Mouse (Mus musculus) cerebellum, adult 11 months (tissue): Measurements from ENCODE around the gene Tgm2.

Source experiments
- DNase-seq: peaks from one replicate; pipeline ENCODE4 v3.0.0; 2022

The Tgm2 gene

DNA sequence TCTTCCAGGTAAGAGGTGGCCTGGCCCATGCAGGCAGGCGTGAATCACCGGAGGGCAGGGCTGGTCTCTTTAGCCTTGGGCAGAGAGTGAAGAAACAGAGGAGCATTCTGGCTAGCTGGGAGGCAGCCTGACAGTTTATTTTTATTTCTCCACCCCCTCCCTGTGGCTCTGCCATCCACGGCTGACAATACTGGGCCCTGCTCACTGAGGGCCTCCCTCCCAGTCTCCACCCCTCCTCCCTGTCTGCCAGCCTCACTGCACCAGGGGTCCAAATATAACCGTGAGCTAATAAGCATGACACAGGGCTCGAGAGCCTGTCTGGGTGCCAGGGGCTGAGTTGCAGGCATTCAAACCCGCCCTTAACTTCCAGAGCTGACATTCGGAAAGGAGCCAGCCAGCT is 6.6 kb downstream of the Tgm2 start:
- DNase-seq, result no peak

DNA sequence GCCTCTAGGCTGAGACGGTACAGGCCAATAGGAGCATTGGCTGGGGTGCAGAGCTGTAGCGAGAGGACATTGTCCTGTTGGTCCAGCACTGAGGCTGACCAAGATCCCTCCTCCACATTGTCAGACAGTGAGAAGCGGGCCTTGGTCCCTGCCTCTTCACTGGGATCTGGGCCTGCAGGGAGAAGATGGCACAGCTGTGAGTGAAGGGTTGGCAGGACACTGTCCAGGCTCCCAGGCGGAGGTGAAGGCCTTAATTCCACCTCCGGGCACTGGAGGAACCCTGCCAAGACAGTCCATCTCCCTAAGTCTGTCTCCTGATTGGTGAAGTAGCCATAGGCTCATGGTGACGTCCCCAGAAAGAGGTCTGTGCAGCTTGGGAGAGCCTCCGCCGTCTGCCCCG is 7.5 kb downstream of the Tgm2 start:
- DNase-seq, result no peak

DNA sequence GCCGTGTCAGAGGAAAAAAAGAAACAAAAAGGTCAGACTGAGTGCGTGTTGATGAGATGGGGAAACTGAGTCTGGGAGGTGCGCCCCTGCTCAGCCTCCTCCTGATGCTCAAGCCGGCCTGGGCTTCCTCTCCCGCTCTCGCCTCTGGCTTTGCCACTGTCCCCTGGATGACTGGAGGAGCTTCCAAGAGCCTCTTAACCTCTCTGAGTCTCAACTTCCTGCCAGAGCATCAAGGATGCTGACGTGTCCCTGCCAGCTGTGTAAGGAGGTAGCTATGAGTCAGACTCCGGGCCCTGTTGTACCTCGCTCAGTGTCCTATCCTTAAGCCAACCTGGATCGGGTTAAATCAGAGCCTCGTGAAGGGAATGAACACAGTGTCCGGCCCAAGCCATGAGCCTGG is 8.5 kb downstream of the Tgm2 start:
- no peak for DNase-seq

DNA sequence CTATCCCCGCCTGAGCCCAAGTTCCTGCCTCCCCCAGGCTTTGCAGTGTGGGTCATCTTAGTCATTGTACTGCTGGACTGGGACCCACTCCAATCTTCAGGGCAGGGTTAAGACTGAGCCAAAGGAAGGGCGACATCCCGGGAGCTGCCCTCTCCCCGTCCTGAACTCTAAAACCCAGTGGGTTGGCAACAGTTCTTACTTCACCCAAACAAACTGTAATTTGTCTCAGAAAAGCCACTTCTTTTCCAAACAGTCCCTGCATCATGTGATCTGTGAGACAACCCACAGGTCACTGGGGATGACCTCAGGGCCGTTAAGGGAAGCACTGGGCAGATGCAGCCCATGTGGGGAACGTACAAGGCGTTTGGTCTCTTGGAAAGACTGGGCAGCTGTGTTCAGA is 10.0 kb downstream of the Tgm2 start:
- DNase-seq, result no peak

DNA sequence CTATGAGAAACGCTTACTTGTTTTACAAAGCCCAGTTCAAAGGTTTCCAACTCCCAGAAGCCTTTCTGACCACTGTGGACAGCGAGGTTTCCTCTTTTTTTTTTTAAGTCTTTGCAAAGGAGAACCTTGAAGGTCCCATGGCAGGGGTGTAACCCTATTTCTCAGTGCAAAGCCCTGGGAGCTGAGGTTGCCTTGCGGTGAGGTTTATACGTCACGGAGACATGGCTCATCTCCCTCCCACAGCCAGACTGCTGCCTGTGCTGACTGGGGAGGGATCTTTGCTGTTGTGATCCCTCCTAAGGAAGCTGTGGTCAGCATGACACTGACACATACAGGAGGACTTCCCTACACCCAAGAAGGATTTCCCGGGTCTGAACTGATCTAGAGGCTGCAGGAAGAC is 13.2 kb downstream of the Tgm2 start:
- DNase-seq, result no peak

DNA sequence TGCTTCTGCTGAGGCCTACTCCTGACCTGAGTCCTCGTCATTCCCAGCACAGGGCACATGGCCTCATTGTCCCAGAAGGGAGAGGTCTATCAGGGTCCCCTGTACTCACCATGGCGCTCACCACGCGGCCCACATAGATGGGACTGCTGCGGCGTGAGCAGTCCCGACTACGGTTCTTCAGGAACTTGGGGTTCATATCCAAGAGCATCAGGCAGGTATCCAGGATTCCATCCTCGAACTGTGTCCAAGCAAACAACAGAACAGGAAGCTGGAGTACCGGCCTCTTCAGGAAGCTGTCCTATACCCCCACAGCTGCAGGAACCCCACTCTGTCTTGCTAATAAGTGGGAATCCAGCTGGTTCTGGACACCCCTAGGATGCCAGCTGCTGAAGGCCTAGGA is 13.9 kb downstream of the Tgm2 start:
- no peak for DNase-seq

DNA sequence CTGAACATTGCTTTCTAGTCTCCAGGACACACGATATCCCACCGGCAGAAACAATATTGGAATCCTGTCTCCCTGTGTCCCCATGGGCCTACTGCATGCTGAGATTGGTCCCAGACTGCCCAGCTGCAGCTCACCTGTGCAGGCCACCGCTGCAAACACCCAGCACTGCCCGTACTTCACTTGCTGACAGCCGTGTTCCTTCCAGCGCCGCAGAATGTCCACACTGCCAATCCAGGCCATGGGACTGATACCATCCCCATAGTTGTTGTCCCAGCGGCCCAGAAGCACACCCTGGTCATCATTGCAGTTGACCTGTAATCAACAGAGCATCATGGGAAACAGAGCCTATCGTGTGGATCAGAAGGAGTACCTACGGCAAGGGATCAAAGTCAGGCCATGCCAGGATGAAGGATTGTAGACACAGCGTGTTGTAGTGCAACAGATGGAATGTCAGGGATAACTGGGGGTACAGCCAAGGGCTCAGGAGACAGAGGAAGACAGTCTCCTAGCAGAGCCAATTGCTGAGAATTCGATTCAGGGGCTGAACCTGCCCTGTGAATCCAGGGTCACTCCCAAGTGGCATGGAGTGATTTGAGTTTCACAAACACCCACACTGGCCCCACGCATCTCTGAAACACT is 14.9 kb downstream of the Tgm2 start:
- no peak for DNase-seq

DNA sequence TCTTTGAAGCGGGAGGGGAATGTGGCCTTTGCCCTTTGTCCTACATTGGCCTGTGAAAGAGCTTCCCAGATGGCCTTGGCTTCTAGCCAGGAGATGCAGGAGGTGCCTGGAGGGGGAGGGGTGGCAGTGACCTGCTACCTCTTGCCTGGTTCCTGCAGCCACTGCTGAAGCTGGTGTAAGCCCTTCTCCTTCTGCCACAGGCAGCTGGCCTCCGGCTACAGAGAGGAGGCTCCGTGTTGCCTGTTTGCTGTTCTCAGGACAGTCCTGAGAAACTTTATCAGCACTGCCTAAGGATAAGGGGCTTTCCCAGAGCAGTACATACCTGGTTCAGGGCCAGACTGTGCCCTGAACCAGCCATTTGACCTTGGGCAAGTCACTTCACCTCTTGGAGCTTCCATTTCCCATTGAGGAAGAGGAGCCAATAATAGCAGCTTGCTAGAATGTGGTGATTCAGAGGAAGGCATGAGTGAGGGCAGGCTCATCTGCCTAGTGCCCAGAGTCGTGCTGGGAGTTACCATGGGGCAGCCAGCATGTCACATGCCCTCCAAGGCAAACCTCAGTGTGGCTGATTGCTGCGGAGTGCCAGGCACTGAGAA is 15.7 kb downstream of the Tgm2 start:
- peak; percentile 49 for DNase-seq

DNA sequence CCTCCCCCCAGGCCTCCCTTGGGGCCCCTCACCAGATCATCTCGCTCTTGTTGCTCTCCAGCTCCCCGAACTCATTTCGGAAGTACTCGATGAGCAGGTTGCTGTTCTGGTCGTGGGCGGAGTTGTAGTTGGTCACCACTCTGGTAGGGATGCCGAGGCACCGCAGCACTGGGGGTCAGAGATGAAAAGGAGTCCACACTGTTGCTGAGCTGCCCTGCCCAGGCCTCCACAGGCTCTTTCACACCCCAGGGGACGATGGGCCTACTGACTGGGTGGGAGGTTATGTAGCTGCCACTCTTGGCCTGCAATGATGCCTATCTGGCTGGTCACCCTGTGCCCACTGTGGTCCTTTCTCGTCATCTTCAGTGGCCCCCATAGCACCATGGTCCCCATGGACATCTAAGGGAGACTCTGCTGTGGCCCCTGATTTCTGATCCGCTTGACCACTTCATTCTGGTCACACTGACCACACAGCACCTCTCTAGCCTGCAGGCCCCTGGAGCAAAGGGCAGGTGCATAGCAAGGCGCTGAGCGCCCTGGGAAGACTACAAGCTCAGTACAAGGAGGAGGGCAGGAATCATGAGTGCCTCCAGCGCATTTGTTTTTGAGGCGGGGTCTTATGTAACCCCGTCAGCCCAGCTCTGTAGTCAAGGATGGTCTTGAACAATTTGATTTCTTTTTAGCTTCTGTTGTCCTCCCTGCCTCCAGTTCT is 16.8 kb downstream of the Tgm2 start:
- no peak for DNase-seq

DNA sequence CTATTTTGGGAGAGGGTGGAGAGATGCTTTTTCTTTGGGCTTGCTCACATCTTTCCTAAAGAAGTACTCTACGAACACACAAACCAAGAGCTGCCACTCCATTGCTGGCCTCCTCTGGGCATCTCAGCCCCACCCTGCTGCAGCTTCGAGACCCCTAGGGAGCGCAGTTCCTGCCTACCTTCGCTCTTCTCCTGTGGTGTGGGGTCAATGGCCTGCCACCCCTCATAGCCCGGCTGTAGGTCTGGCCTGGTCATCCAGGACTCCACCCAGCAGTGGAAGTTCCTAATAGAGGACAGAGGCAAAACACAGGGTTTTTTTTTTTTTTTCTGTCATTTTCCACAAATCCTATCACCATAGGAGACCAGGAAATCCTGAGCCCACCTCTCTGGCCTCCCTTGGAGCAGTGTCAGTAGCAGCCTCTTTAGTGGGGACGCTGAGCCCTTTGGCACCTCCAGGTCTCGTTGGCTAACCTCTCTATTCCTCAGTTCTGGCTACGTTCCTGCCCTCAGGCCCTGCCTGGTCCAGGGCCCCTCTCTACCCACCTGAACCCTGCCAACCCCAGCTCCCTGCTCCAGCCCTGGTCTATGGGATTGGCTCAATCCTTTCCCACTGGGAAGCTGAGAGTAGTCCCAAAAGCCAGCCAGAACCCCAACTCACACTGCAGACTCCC is 17.6 kb downstream of the Tgm2 start:
- DNase-seq, result no peak

DNA sequence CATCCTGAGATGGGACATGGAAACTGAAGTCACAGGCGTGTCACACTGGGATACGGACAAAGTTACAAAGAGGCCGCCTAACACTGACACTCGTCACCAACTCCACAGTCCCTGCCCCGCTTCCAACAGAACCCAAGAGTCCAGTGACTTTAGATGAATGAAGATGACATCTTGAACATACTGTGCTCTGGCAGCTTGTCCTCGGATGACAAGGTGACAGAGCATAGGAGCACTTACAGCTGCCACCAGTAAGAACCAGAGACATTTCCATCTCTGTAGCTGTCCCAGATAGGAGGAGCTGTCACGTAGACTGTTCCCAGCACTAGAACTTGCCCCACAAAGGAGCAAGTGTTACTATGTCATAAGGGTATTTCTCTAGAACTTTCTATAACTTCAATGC is 18.4 kb downstream of the Tgm2 start:
- DNase-seq, result no peak

DNA sequence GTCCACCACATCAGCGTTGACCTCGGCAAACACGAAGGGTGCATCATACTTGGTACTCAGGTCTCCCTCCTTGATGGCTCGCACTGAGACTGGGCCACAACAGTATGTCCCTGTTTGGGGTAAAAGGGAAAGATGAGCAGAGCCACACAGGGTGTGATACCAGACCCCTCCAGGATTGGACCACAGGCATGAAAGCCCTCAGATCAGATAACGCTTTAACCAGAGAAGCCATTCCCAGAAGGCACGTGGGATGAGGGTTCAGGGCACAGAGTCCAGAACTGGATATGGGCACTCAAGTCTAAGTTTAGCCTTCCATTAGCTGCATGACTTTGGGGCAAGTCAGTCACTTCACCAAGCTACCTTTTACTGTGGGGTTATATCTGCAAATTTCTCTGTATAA is 19.0 kb downstream of the Tgm2 start:
- no peak for DNase-seq

DNA sequence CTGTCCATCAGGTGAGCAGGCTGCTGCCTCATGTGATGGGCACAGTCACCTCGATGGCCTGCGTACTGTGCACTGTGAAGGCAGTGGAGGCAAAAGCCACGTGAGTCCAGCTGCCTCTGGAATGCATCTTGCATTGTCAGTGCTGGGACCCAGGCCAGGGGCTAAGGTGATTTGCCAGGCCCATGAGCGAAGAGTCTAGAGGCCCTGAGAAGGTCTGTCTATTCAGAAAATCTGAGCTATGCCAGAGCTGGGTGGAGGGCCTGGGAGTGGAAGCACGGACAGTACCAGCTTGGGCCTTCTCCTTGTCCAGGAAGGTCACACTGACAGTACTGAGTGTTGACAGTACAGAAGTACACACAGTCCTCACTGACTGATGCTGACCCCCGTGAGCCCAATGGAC is 23.4 kb downstream of the Tgm2 start:
- DNase-seq, result no peak

DNA sequence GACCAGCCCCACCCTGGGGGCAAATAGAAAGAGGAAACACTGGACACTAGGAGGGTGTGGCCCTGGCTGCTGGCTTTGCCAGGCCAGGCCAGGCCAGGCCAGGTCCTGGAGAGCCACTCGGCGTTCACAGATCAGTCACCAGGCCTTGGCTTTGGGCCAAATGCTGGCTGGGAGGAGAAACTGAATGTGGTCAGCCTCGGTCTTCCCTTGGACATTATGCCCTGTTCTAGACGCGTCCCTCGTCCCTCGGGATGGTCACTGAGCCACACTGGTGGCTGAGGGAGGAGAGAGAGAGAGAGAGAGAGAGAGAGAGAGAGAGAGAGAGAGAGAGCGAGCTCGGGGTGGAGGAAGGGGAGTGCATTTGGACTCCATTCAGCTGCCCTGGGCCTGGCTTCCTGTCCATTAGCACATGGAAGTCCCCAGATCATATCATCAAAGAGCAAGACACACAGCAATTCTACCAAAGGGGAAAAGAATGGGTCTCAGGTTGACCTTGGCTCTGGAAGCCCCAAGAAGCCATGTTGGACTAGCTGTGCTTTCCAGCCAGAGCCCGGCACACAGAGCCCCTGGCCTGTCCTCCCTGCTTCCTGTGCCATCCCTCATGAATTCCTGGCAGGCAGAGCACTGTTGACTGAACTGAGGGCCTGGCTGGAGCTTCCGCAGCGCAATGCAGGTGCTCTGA is 24.4 kb downstream of the Tgm2 start:
- peak; percentile 41 for DNase-seq

DNA sequence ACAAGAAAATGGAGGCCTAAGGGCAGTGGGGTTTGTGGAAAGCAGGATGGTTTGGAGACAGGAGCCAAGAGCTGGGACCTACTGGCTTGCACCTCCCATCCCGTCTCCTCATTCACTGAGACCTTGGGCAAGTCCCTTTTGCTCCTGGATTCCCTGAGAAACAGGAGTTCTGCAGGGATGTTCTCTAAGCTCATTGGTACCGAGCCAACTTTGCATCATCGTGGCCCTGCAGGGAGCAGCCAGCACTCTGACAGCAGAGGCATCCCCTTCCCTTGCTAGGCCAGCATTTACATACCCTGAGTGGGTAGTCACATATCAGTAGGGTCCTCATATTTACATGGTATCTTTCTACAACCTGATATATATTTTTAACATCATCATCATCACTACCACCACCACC is 25.4 kb downstream of the Tgm2 start:
- DNase-seq, result no peak

DNA sequence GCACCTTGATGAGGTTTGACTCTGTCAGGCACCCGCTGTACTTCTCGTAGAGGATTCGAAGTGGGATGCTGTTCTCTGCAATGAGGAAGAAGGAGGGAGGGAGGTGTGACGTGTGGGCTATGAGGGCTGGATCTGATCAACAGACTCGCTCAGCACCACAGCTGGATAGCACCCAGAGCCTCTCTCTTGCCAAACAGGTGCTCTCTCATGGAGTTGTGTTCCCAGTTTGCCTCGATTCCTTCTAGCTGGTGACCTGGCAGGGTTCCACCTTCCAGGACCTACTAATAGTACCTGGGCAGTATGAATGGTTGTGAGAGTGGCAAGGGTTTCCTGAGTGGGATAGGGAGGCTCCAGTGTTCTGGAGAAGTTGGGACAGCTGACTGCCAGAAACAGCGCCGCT is 26.0 kb downstream of the Tgm2 start:
- no peak for DNase-seq

DNA sequence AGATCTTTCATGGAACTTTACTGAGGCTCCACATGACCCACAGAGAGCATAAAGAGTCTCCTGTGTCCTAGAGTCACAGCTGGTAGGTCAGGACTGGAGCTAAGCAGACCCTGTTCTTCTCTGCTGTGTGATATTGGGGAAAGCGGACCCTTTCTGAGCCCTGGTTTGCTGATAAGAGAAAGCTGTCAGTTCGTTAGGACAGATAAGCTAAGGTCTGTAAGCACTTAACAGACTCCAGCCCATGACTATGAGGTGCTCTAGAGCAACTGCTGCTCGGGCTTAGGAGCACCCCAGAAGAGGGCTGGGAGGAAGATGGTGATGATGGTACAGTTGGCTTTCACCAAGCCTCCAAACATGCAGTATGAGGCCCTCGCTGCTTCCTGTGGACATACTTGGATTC is 27.1 kb downstream of the Tgm2 start:
- no peak for DNase-seq

DNA sequence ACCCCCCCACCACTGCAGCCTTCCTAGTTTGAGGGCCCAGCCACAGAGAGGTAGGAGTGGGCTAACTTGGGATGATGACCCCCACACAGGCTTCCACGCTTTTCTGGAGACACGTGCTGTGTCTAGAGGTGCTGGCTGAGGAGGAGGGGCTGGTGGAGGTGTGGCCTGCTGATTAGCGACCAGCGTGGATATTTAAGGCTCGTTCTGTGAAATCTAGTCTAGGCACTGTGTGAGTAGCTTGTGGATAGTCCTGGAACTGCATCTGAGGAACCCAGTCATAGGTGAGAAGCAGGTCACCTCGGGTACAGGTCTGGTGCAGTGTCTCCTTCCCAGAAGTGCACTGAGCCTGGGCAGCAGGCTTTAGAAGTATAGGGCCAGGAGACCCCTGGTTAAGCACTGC is 29.6 kb downstream of the Tgm2 start:
- no peak for DNase-seq

DNA sequence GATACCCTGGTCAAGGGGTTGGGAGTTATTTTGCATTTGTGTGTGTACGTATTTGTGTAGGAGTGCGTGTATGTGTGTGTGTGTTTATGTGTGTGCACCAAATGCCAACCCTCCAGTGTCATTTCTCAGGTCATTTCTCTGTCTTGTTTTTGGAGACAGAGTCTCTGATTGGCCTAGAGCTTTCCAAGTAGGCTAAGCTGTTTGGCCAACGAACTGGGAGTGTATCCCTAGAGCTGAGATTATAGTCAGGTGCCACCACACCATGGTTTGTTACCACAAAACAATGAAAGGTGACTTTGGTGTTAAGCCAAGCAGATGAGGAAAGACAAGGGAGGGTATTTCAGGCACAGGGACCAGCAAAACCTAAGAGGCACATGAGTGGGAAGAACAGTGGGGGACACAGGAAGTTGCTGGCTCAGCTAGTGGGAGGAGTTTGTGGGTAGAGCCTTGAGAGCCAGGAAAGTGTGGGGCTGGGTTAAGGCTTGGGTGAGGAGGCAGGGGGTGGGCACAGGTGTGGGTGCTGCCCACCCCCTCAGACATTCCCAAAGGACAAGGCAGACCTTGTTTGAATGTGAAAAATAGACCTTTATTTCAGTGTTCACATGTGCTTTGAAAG is 30.3 kb downstream of the Tgm2 start:
- DNase-seq, result no peak

DNA sequence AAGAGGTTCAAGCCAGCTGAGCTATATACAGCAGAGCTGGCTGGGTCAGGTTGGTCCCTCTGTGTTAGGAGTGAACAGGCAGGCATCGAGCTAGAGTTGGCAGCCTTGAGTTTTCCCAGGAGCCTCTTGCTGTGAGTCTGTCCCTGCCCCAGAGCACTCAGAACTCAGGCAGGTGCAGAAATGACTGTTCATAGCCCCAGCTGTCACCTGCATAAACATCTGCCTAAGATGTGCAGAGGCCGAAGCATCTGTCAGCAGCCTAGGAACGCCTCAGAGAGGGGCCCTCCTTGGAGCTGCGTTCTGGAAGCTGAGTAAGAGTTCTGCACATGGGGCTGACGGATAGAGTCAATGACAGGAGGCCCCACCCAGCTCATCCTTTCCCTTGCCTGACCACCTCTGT is 31.3 kb downstream of the Tgm2 start:
- DNase-seq, result no peak

DNA sequence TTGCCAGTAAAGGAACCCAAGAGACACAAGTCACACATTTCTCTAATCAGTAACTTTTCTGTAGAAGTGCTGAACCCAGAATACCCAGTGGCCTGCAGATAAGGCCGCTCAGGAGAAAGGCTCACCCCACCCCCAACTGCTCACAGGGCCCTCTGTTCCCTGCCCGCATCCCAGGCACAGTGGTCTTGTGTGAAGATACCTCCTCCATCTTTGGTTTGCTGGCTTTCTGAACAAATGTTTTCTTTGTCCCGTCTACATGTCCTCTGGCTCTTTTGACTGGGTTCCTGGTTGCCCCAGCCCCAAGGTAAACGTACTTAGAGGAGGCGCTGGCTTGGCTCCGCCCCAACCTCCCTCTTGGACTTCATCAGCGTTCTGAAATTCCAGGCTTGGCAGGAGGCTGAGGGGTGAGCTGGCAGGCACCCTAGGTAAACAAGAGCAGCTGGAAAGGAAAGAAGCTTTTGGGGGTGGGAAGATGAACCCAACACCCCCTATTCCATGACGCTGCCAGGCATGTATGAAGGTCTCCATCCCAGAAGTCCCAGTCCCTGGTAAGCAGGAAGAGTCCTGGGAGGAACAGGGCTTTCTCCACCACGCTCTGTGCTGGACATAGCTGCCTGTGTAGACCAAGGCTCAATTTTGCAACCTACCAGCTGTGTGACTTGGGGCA is 32.5 kb downstream of the Tgm2 start:
- DNase-seq, result no peak

DNA sequence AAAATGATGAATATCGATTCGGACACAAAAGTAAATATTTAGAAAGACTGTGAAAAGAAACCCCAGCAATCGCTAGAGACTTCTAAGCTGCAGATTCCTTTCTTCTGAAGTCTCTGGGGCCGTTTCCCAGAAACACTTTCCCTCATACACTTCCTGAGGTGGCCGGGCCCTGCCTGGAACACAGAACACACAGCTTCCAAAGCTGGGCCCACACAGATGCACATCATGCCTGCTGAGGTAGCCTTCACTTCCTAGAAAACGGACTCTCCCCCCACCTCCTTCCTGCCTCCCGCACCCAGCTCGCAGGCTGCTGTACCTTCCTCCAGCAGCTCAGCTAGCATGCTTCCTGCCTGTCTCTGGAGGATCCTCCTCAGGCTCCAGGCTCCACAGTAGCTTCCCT is 36.7 kb downstream of the Tgm2 start:
- DNase-seq, result no peak
